Mouse (Mus musculus) hindbrain, embryonic 10.5 days (tissue): ENCODE results near the gene 2610507B11Rik. TPM values are rescaled to one million over a fixed set of nuclear protein-coding genes. Genes with fewer than 3 reads are reported as not detected.

ENCODE experiments used
- DNase-seq: peaks from one replicate; pipeline ENCODE4 v3.0.0-alpha.2; 2017; ENCODE audit warnings: low spot score
- H3K27ac ChIP-seq: fragments of 300-500 bp; sonication (generic); 2 replicates; pipeline ENCODE4 v1.5.1; 2016; ENCODE audit warnings: mild to moderate bottlenecking, moderate library complexity
- H3K27me3 ChIP-seq: fragments of 300-500 bp; sonication (generic); 2 replicates; pipeline ENCODE4 v1.6.1; 2016; ENCODE audit warnings: mild to moderate bottlenecking; ENCODE audit not compliant: poor library complexity, insufficient read depth, severe bottlenecking
- H3K36me3 ChIP-seq: fragments of 300-500 bp; sonication (generic); 2 replicates; pipeline ENCODE4 v1.6.1; 2016; ENCODE audit warnings: mild to moderate bottlenecking, moderate library complexity
- H3K4me1 ChIP-seq: fragments of 300-500 bp; sonication (generic); replicated peaks from 2 replicates; pipeline ENCODE4 v1.6.1; 2016; ENCODE audit warnings: mild to moderate bottlenecking
- H3K4me3 ChIP-seq: fragments of 300-500 bp; sonication (generic); 2 replicates; pipeline ENCODE4 v1.5.1; 2016; ENCODE audit warnings: mild to moderate bottlenecking, moderate library complexity
- H3K9me3 ChIP-seq: fragments of 300-500 bp; sonication (generic); 2 replicates; pipeline ENCODE4 v1.6.1; 2016; ENCODE audit warnings: mild to moderate bottlenecking, moderate library complexity
- WGBS: fragments of 180-500 bp; shearing (Covaris S2); methylation state at CpG from one replicate; pipeline ENCODE4 v1.1.7; 2016; 5-methylcytosine and 5-hydroxymethylcytosine counted together
- polyA plus RNA-seq: library from polyadenylated mRNA; unstranded; fragments of >200 nt; fragmentation: Nextera tagmentation; extraction: Ambion mirVana; gene quantifications from 2 replicates; pipeline ENCODE4 v1.2.1, GENCODE M21; 2016

Gene 2610507B11Rik
- polyA plus RNA-seq, 1 experiment from 2014 or later = 53.2 TPM

DNA sequence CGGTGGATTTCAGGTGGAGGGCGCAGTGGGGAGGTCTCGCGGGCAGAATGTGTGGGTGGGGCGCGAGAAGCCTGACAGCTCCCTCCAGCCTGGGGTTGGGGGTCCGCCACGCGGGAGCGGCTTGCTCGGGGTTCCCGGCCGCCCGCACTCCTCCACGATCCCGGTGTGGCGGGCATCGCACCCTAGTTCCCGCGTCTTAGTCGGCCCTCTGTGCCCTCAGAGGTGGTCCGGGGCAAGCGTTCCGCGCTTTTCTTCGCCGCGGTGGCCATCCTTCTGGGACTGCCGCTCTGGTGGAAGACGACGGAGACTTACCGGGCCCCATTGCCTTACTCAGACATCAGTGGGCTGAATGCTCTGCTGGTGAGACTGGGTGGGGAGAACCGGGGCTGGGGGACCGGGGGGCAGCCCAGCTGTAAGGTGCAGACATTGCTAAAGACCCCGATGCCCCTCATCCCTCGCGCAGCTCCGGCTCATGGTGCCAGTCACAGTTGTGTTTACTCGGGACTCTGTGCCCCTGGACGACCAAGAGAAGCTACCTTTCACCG lies 67.0 kb downstream of the 2610507B11Rik start:
- Histone ChIP-seq H3K27ac (peak overlapping the region; percentile 87), H3K9me3 (no peaks in the 10 kb centered on the region), H3K4me3 (peak overlapping the region; percentile 97), H3K4me1 (peaks cover 19% of the 10 kb centered on the region), H3K36me3 (peaks cover 44% of the 10 kb centered on the region), H3K27me3 (no peaks in the 10 kb centered on the region)
- 2% methylated on average over 41 of the region's 41 CpGs for WGBS
- DNase-seq = no peak

DNA sequence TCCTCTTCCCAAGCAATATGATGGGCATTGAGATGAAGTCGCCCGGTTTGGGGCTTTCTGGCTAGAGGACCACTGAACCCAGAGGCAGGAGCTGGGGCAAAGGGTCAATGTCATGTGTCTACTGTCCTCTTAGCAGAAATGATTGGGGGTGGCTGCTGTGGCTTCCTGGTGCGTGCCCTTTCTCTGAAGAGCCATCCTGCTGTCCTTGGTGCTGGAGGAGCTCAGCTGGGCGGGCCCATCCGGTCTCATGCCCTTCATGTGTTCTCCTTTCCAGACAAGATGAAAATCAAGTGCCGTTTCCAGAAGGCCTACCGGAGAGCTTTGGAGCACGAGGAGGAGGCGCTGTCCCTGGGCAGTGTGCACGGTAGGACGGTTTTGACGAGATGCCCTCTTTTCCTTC lies 71.1 kb downstream of the 2610507B11Rik start:
- Histone ChIP-seq H3K27ac (no peak overlapping the region), H3K4me3 (no peak overlapping the region), H3K36me3 (peaks cover 57% of the 10 kb centered on the region), H3K9me3 (no peaks in the 10 kb centered on the region), H3K4me1 (peaks cover 13% of the 10 kb centered on the region), H3K27me3 (no peaks in the 10 kb centered on the region)
- WGBS = 95% methylated on average over 12 of the region's 12 CpGs
- DNase-seq = no peak

DNA sequence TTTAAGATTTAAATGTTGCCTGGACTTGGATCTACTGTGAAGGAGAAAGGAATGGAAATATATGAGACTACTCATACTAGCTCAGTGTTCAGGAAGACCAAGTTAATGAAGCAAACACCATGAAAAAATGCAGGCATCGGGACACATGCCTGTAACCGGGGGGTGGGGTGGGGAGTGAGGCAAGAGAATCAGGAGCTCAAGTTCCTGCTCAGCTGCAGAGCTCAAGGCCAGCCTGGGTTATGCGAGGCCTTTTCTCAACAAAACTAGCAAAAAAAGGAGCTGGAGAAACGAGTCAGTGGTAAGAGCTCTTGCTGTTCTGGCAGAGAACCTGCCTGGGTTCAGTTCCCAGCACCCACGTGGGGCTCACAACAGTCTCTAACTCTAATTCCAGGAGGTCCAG lies 72.4 kb downstream of the 2610507B11Rik start:
- H3K4me1 ChIP-seq = peaks cover 8% of the 10 kb centered on the region
- H3K27me3 ChIP-seq = no peaks in the 10 kb centered on the region
- peaks cover 68% of the 10 kb centered on the region for H3K36me3 ChIP-seq
- 92% methylated on average over 5 of the region's 5 CpGs for WGBS
- H3K9me3 ChIP-seq = no peaks in the 10 kb centered on the region
- no peak for DNase-seq
- H3K4me3 ChIP-seq = no peak overlapping the region
- H3K27ac ChIP-seq = no peak overlapping the region

DNA sequence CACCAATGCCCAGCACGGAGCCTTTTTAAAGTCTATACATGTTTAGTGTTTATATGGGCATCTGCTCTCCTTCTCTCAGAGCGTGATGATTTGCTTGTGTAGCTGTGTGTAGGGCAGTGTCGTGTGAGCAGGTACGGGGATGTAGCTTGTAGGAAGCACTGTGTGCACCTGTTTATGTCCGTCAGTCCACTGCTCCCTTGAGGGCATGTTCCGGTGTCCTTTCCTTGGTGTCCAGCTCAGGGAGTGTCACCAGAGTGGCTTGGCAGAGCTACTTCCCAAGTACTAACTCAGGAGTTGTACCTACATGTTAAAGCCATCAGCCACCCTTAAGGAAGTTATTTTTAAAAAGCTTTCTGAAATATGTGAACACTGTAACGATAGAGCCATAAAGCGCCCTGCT lies 75.5 kb downstream of the 2610507B11Rik start:
- DNase-seq = no peak
- Histone ChIP-seq H3K36me3 (peaks cover 95% of the 10 kb centered on the region), H3K4me3 (no peak overlapping the region), H3K27me3 (no peaks in the 10 kb centered on the region), H3K27ac (no peak overlapping the region), H3K9me3 (no peaks in the 10 kb centered on the region), H3K4me1 (no peaks in the 10 kb centered on the region)
- 96% methylated on average over 8 of the region's 8 CpGs for WGBS

Other genes with a start within 250 kb of the 2610507B11Rik start
- 16.6 and 17.0 TPM in 2 replicates for gene Dhrs13, start 229.5 kb upstream of the 2610507B11Rik start, polyA plus RNA-seq
- gene Flot2, start 223.8 kb upstream of the 2610507B11Rik start, polyA plus RNA-seq = 73.0 and 76.3 TPM in 2 replicates
- 40.6 and 41.4 TPM in 2 replicates for gene Eral1, start 181.4 kb upstream of the 2610507B11Rik start, polyA plus RNA-seq
- gene Fam222b, start 167.1 kb upstream of the 2610507B11Rik start, polyA plus RNA-seq = 29.2 and 33.8 TPM in 2 replicates
- 124 and 163 TPM in 2 replicates for gene Traf4, start 96.2 kb upstream of the 2610507B11Rik start, polyA plus RNA-seq
- gene Nek8, start 85.1 kb upstream of the 2610507B11Rik start, polyA plus RNA-seq = 11.3 and 12.1 TPM in 2 replicates
- 7.0 and 8.9 TPM in 2 replicates for gene Tlcd1, start 85.0 kb upstream of the 2610507B11Rik start, polyA plus RNA-seq
- 1,007 and 1,099 TPM in 2 replicates for gene Rpl23a, start 78.2 kb upstream of the 2610507B11Rik start, polyA plus RNA-seq
- gene Rab34, start 73.3 kb upstream of the 2610507B11Rik start, polyA plus RNA-seq = 71.8 and 80.5 TPM in 2 replicates
- 1.6 and 1.8 TPM in 2 replicates for gene Proca1, start 68.4 kb upstream of the 2610507B11Rik start, polyA plus RNA-seq
- 53.6 and 63.8 TPM in 2 replicates for gene Sdf2, start 16.0 kb upstream of the 2610507B11Rik start, polyA plus RNA-seq
- gene Supt6, start 15.8 kb upstream of the 2610507B11Rik start, polyA plus RNA-seq = 35.0 and 36.3 TPM in 2 replicates
- 0.52 and 0.93 TPM in 2 replicates for gene BC030499, start 29.1 kb downstream of the 2610507B11Rik start, polyA plus RNA-seq
- gene Spag5, start 39.8 kb downstream of the 2610507B11Rik start, polyA plus RNA-seq = 53.2 and 62.7 TPM in 2 replicates
- gene Aldoc, start 61.2 kb downstream of the 2610507B11Rik start, polyA plus RNA-seq = 2.5 and 3.1 TPM in 2 replicates
- 74.6 and 82.9 TPM in 2 replicates for gene Pigs, start 66.7 kb downstream of the 2610507B11Rik start, polyA plus RNA-seq
- 59.1 and 76.7 TPM in 2 replicates for gene Unc119, start 81.7 kb downstream of the 2610507B11Rik start, polyA plus RNA-seq
- gene Foxn1, start 124.8 kb downstream of the 2610507B11Rik start, polyA plus RNA-seq = not detected in 2 replicates
- gene Slc13a2, start 160.5 kb downstream of the 2610507B11Rik start, polyA plus RNA-seq = not detected in 2 replicates
- 20.2 and 21.1 TPM in 2 replicates for gene Slc46a1, start 203.9 kb downstream of the 2610507B11Rik start, polyA plus RNA-seq
- gene Sarm1, start 236.0 kb downstream of the 2610507B11Rik start, polyA plus RNA-seq = 11.2 and 20.8 TPM in 2 replicates
- 66.9 and 96.6 TPM in 2 replicates for gene Vtn, start 237.3 kb downstream of the 2610507B11Rik start, polyA plus RNA-seq
- gene Sebox, start 241.7 kb downstream of the 2610507B11Rik start, polyA plus RNA-seq = not detected in 2 replicates